Mouse (Mus musculus): ENCODE measurements around the gene Fam169b.

- TF ChIP-seq CTCF (IDR thresholded peaks at IDR 0.05; ENCODE audit: insufficient read depth, low read depth, low read length) (no peak), POLR2A (IDR thresholded peaks at IDR 0.05; ENCODE audit: insufficient read depth, low read depth, low read length) (no peak)
These were observed 22.8 kb downstream of the Fam169b start for GRCm38 (mm10) chr7:68296487-68296886.

Data from olfactory bulb, adult 2 months (tissue).